Mouse (Mus musculus) liver, adult 2 months (tissue): ENCODE results near the gene Fam168a.

Source experiments
- CTCF ChIP-seq: fragments of 200-500 bp; IDR thresholded peaks from 2 replicates; pipeline ENCODE4 v1.5.1; 2011; ENCODE audit warnings: low read depth, low read length, control low read depth
- POLR2A ChIP-seq: fragments of 200-500 bp; IDR thresholded peaks from 2 replicates; pipeline ENCODE4 v1.6.1; 2011; ENCODE audit warnings: low read length, control low read depth; ENCODE audit not compliant: insufficient read depth; ENCODE audit errors: extremely low read depth

DNA sequence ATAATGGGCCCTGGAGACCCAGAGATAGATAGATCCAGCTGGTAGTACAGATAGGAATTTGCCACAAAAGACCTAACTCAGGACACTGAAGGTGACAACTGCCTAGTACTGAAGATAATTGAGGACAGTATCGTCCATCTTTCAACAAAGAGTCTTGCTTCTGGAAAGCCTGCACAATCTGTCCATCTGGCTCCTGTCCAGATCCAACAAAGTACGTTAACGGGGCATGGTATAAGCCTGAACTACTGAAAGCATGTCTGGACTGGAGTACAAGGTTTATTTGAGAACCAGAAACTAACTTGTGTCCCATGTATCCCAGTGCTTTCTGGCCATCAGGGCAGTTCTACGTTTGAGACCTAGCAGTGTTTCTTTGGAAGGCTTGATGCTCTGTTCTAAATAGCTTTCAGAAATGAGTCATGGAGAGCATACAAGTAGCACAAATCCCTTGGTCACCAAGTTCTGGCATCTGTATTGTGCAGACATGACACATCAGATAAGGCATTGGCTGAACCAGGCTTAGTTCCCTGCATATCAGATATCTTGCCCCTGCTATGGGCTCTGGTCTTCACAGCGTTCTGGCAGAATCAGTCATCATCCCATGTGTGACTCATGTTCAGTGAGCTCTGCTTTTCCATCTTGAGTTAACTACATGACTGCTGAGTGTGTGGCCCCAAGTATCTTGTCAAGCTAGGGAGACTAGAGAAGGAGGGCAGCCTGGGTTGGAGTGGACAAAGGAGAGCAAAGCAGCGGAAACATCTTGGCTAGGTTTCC lies 133.4 kb downstream of the Fam168a start:
- TF ChIP-seq CTCF, result no peak
- no peak for TF ChIP-seq POLR2A
